Mouse (Mus musculus) kidney, postnatal 0 days (tissue): ENCODE results near the gene Bcl2. TPM values are rescaled to one million over a fixed set of nuclear protein-coding genes. Genes with fewer than 3 reads are reported as not detected.

Source experiments
- ATAC-seq: fragments of 200-750 bp; cut with Nextera tagmentation; replicated peaks from 2 replicates; pipeline ENCODE4 v1.8.0; 2017; ENCODE audit warnings: low read depth, moderate number of reproducible peaks, moderate TSS enrichment, moderate library complexity; ENCODE audit not compliant: low FRiP score
- DNase-seq: peaks from one replicate; pipeline ENCODE4 v3.0.0-alpha.2; 2016; ENCODE audit warnings: low spot score
- H3K27ac ChIP-seq: fragments of 300-500 bp; sonication (generic); 2 replicates; pipeline ENCODE4 v1.5.1; 2014; ENCODE audit warnings: mild to moderate bottlenecking
- H3K27me3 ChIP-seq: fragments of 300-500 bp; sonication (generic); 2 replicates; pipeline ENCODE4 v1.6.1; 2014; ENCODE audit warnings: low read length, mixed read lengths; ENCODE audit not compliant: insufficient read depth
- H3K36me3 ChIP-seq: fragments of 300-500 bp; sonication (generic); 2 replicates; pipeline ENCODE4 v1.6.1; 2014; ENCODE audit warnings: low read length, mixed read lengths; ENCODE audit not compliant: insufficient read depth
- H3K4me1 ChIP-seq: fragments of 300-500 bp; sonication (generic); replicated peaks from 2 replicates; pipeline ENCODE4 v1.6.1; 2014; ENCODE audit warnings: antibody characterized with exemption, low read length, mixed read lengths; ENCODE audit not compliant: insufficient read depth
- H3K4me2 ChIP-seq: fragments of 300-500 bp; sonication (generic); 2 replicates; pipeline ENCODE4 v1.6.1; 2014; ENCODE audit warnings: mild to moderate bottlenecking, low read length, moderate library complexity, mixed read lengths
- H3K4me3 ChIP-seq: fragments of 300-500 bp; sonication (generic); replicated peaks from 2 replicates; pipeline ENCODE4 v1.5.1; 2014; ENCODE audit warnings: low read depth, low read length
- H3K9ac ChIP-seq: fragments of 300-500 bp; sonication (generic); 2 replicates; pipeline ENCODE4 v1.6.1; 2014; ENCODE audit warnings: low read depth, low read length
- H3K9me3 ChIP-seq: fragments of 300-500 bp; sonication (generic); replicated peaks from 2 replicates; pipeline ENCODE4 v1.6.1; 2016; ENCODE audit warnings: low read length, inconsistent platforms, mixed read lengths
- CTCF ChIP-seq: IDR thresholded peaks from 2 replicates; pipeline ENCODE4 v1.5.1; 2016; ENCODE audit warnings: antibody characterized with exemption, low read depth, mild to moderate bottlenecking, moderate library complexity
- WGBS: fragments of 180-500 bp; shearing (Covaris S2); extraction: QIAGEN DNeasy Blood & Tissue Kit; methylation state at CpG from one replicate; pipeline ENCODE4 v1.1.7; 2014; 5-methylcytosine and 5-hydroxymethylcytosine counted together
- polyA plus RNA-seq: library from polyadenylated mRNA; unstranded; fragments of >200 nt; fragmentation: Nextera tagmentation; extraction: Ambion mirVana; gene quantifications from 2 replicates; pipeline ENCODE4 v1.2.1, GENCODE M21; 2015

Gene Bcl2
- polyA plus RNA-seq, 1 experiment from 2014 or later: 11.7 TPM

DNA sequence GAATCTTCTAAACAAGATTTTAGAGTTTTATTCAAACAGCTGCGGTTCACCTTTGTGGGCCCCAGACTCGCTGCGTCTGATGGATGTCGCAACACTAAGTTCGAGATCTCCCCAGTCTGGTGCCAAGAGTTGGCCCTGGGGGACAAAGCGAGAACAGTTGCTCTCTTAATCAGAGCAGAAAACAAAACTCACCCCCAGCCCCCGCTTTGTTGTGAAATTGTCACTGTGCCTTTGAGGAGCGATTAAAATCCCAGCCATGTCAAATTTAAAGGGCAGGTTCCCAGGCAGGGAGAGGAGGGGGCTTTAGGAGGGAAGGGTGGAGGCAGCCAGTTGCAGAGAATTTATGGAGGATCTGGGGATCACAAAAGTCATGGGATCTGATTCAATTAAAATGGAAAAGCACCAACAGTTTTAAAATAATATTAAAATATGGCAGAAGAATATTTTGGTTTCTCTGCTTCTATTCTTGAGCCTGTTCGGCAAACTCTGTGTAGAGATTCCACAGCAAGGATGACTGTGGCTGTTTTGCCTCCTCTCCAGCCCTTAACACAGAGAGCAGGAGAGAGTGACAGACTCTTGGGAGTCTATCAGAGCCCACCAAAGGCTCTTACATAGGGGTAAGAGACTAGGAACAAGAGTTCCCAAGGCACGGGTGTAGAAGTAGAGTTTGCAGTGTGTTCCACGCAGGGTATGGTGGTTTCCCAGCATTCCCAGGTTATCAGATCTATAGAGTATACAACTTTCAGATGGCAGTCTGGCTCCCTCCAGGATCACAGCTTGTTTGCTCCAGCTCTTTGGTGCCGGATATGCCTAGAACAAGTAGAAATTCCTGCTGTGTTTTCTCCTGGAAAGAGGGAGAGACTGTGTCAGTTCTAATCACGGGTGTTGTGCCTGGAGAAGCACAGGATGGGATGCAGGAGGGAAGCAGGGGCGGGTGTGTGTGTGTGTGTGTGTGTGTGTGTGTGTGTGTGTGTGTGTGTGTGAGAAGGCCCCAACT lies 130.5 kb downstream of the Bcl2 start:
- Histone ChIP-seq H3K9ac (no peak overlapping the region), H3K4me2 (0 out of 2 replicates have a peak overlapping the region, but pooled peaks have one; percentile 4), H3K9me3 (no peaks in the 10 kb centered on the region), H3K4me3 (no peak overlapping the region), H3K4me1 (peaks cover 15% of the 10 kb centered on the region; the same call in 1 of the 2 replicates), H3K27ac (peak overlapping the region; percentile 79), H3K27me3 (no peaks in the 10 kb centered on the region), H3K36me3 (no peaks in the 10 kb centered on the region)
- ATAC-seq (peak; percentile 63), DNase-seq (peak; percentile 48)
- TF ChIP-seq CTCF: no peak
- WGBS: 37% methylated on average over 14 of the region's 14 CpGs

DNA sequence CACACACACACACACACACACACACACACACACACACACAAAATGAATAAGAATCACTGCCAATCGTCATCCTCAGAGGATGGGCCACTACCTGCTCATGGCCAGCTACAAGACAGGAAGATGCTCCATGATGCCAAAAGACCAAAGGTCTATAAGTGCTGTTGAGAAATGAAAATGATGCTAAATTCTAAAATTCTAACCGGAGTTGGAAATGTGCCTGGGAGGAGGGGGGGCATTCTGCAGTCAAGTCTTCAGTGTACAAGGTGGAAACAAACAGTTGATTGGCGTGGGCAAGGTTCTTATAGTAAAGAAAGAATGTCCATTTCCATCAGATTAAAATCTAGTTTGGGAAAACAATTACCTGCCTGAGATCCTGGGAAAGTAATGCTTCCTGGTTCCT lies 131.3 kb downstream of the Bcl2 start:
- Histone ChIP-seq H3K36me3 (no peaks in the 10 kb centered on the region), H3K4me2 (no peak overlapping the region), H3K27ac (peak overlapping the region; percentile 79), H3K4me1 (peaks cover 15% of the 10 kb centered on the region; the same call in 1 of the 2 replicates), H3K9me3 (no peaks in the 10 kb centered on the region), H3K4me3 (no peak overlapping the region), H3K9ac (no peak overlapping the region), H3K27me3 (no peaks in the 10 kb centered on the region)
- no peak for ATAC-seq
- no peak for TF ChIP-seq CTCF
- WGBS: 72% methylated on average over 3 of the region's 3 CpGs
- DNase-seq: no peak

DNA sequence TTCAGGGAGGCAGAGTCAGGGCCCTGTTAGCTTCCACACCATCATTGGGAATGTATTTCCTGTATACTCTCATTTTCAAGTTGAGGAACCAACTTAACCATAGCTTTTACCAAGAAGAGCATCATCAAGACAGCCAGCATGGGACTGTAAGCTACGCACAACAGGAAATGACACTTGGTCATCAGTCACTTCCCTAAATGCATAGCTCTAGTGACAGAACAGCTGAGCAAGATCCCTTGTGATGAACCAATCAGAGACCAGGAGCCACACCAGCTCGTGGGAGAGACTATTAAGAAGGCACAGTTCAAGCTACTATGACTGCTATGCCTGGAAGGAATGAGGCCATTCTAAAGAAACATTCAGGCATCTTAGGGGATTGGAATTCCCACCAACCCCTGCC lies 132.3 kb downstream of the Bcl2 start:
- Histone ChIP-seq H3K9me3 (no peaks in the 10 kb centered on the region), H3K4me3 (no peak overlapping the region), H3K27me3 (no peaks in the 10 kb centered on the region), H3K27ac (no peak overlapping the region), H3K9ac (no peak overlapping the region), H3K4me2 (no peak overlapping the region), H3K36me3 (no peaks in the 10 kb centered on the region), H3K4me1 (peaks cover 15% of the 10 kb centered on the region; the same call in 1 of the 2 replicates)
- TF ChIP-seq CTCF: no peak
- no peak for ATAC-seq
- WGBS: 50% methylated on average over 2 of the region's 2 CpGs
- no peak for DNase-seq

DNA sequence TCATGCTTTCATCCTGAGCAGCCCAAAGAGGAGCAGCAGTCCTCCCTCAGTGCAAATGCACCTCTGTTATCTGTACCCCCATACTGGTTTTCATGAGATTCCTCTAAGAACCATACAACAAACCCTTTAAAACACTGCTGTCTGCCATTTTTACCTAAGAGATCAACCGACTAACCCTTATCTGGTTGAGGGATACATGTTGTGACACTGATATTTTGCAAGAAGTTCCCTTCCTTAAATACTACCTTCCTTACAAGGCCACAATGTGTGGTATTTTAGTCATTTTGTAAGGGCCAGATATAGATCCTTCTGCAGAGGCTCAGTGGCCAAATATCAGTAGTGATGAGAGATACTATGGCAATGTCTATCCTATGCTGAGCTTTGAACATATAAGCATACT lies 134.3 kb downstream of the Bcl2 start:
- WGBS: 90% methylated on average over 1 of the region's 1 CpGs
- no peak overlapping the region for H3K4me2 ChIP-seq
- ATAC-seq: no peak
- H3K27ac ChIP-seq: no peak overlapping the region
- no peaks in the 10 kb centered on the region for H3K36me3 ChIP-seq
- no peak for TF ChIP-seq CTCF
- H3K4me1 ChIP-seq: peaks cover 11% of the 10 kb centered on the region; the same call in 1 of the 2 replicates
- H3K9me3 ChIP-seq: no peaks in the 10 kb centered on the region
- no peak for DNase-seq
- H3K27me3 ChIP-seq: no peaks in the 10 kb centered on the region
- no peak overlapping the region for H3K9ac ChIP-seq
- H3K4me3 ChIP-seq: no peak overlapping the region

DNA sequence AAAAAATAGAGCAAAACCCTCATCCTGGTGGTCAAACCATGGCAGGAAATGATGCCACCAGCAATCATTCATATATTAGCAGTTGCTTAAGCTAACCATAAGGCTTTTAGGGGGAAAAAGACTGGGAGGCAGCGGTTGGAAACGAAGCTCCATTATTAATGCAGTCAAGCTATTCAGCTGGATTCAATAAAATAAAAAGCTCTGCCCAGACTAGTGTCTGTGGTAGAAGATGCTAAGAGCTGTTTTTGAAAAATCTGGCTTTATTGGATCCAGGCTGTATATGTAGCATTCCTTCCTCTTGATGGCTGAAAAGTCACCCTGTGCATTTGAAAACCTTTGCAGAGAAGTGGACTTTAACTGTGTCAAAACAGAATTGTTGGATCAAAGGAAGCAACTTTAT lies 141.6 kb downstream of the Bcl2 start:
- TF ChIP-seq CTCF: no peak
- no peaks in the 10 kb centered on the region for H3K4me1 ChIP-seq
- no peaks in the 10 kb centered on the region for H3K27me3 ChIP-seq
- no peak for DNase-seq
- no peaks in the 10 kb centered on the region for H3K36me3 ChIP-seq
- no peak for ATAC-seq
- H3K27ac ChIP-seq: no peak overlapping the region
- WGBS: 81% methylated on average over 2 of the region's 2 CpGs
- H3K9me3 ChIP-seq: no peaks in the 10 kb centered on the region
- H3K4me2 ChIP-seq: no peak overlapping the region
- no peak overlapping the region for H3K4me3 ChIP-seq
- H3K9ac ChIP-seq: no peak overlapping the region

DNA sequence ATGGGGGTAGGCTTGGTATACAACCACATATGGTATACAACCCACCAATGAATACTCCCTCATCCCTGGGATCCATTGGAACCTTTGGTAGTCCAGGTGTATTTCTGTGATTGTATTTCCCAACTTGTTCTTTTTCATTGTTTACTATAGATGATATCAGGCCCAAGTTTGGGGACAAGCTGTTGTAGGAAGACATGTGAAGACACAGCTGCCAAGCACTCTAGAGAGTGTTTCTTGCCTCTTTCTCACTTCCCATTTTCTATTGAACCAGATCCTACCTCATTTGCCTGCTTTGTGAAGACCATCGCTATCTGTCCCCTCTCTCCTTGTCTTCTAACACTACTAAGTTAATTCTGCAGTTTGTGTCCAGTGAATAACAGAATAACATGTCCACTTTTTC lies 143.2 kb downstream of the Bcl2 start:
- ATAC-seq (no peak), DNase-seq (no peak)
- no peak overlapping the region for H3K27ac ChIP-seq
- H3K36me3 ChIP-seq: no peaks in the 10 kb centered on the region
- H3K9me3 ChIP-seq: no peaks in the 10 kb centered on the region
- no peaks in the 10 kb centered on the region for H3K27me3 ChIP-seq
- 89% methylated on average over 1 of the region's 1 CpGs for WGBS
- TF ChIP-seq CTCF: no peak
- no peak overlapping the region for H3K9ac ChIP-seq
- H3K4me2 ChIP-seq: no peak overlapping the region
- 0 out of 2 replicates have a peak, but pooled peaks cover 2% of the 10 kb centered on the region for H3K4me1 ChIP-seq
- no peak overlapping the region for H3K4me3 ChIP-seq
